In the genomic region with DNA sequence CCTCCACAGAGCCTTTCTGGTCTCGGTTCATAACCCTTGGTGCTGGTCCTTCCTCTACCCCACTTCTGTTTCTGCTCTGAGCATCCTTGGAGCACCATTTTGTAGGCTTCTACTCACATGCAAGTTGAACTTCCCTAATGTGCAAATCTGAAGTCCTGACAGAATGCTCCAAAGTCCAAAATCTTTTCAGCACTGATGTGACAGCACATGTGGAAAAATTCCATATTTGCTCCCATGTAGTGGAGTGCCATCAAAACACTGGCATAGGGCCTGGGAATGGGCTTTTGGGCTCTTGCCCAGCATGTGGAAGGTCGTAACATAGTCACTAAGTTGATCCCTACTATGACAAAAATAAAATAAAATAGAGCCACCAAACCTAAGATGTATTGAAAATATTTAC, we compare ENCODE assay signal across 28 mouse cellular contexts. TPM values are rescaled to one million over a fixed set of nuclear protein-coding genes. Genes with fewer than 3 reads are reported as not detected.
DNase-seq lines count a peak whose midpoint lies in the region; ATAC-seq lines count a peak whose summit lies in the region.
"Had no signal": no experiment of that assay in that cellular context is flagged by ENCODE, and none has a peak within 500 bp of the region (broad histone marks: within the 10 kb centered on the region; RNA-seq: fewer than 3 reads in every experiment).

No protein-coding gene starts in this region.

- ATAC-seq in midbrain, embryonic 11.5 days (ENCODE audit: low FRiP score) = no peak
- ATAC-seq in midbrain, embryonic 14.5 days (ENCODE audit: low FRiP score, low TSS enrichment) = no peak
- ATAC-seq: forebrain, embryonic 15.5 days; hindbrain, embryonic 16.5 days; intestine, embryonic 15.5 days; Patski had no signal

- DNase-seq in adrenal gland, postnatal 14 days = peak; percentile 8
- no peak for DNase-seq in adrenal gland, postnatal 25 days
- DNase-seq in heart, postnatal 4 days = peak; percentile 52
- no peak for DNase-seq in heart, postnatal 36 days
- peak; percentile 26 for DNase-seq in midbrain, embryonic 11.5 days (ENCODE audit: low spot score, missing footprints)
- DNase-seq in midbrain, embryonic 14.5 days = no peak
- DNase-seq: adrenal gland, adult 8-10 months; B cell, adult 2 months; cerebellum, adult 11-12 months; cerebellum, adult 8-10 months; cerebellum, postnatal 36 days; embryo, embryonic 11 days; gastrocnemius, postnatal 25 days; kidney, adult 11 months had no signal

- no peak overlapping the region for H3K4me3 ChIP-seq in midbrain, embryonic 11.5 days (ENCODE audit: low read depth, low read length)
- H3K4me3 ChIP-seq in midbrain, embryonic 14.5 days (replicated peaks; ENCODE audit: low read depth, low read length) = no peak overlapping the region
- H3K4me3 ChIP-seq: embryonic facial prominence, embryonic 10.5 days; embryonic facial prominence, embryonic 13.5 days; erythroblast, embryonic 14.5 days; forebrain, embryonic 12.5 days; forebrain, embryonic 15.5 days; heart, embryonic 12.5 days; heart, embryonic 15.5 days; hindbrain, embryonic 10.5 days; hindbrain, embryonic 13.5 days; intestine, embryonic 15.5 days had no signal

- no peaks in the 10 kb centered on the region for H3K36me3 ChIP-seq in midbrain, embryonic 11.5 days (ENCODE audit: control insufficient read depth, insufficient read depth, low read length)
- no peaks in the 10 kb centered on the region for H3K36me3 ChIP-seq in midbrain, embryonic 14.5 days (ENCODE audit: control insufficient read depth, insufficient read depth, low read length)
- H3K36me3 ChIP-seq: embryonic facial prominence, embryonic 10.5 days; embryonic facial prominence, embryonic 13.5 days; forebrain, embryonic 12.5 days; forebrain, embryonic 15.5 days; G1E; heart, embryonic 12.5 days; heart, embryonic 15.5 days; hindbrain, embryonic 10.5 days; hindbrain, embryonic 13.5 days; intestine, embryonic 15.5 days had no signal

- WGBS in midbrain, embryonic 11.5 days = 81% methylated on average over 2 of the region's 2 CpGs
- 82% methylated on average over 2 of the region's 2 CpGs for WGBS in midbrain, embryonic 14.5 days

- H3K27ac ChIP-seq in midbrain, embryonic 11.5 days (ENCODE audit: low read depth, low read length) = no peak overlapping the region
- no peak overlapping the region for H3K27ac ChIP-seq in midbrain, embryonic 14.5 days (replicated peaks; ENCODE audit: low read depth, low read length)
- H3K27ac ChIP-seq: embryonic facial prominence, embryonic 10.5 days; embryonic facial prominence, embryonic 13.5 days; forebrain, embryonic 12.5 days; forebrain, embryonic 15.5 days; heart, embryonic 15.5 days; hindbrain, embryonic 10.5 days; hindbrain, embryonic 13.5 days; intestine, embryonic 15.5 days had no signal

- H3K9ac ChIP-seq in midbrain, embryonic 11.5 days (ENCODE audit: low read length) = no peak overlapping the region
- no peak overlapping the region for H3K9ac ChIP-seq in midbrain, embryonic 14.5 days (replicated peaks; ENCODE audit: low read length)
- H3K9ac ChIP-seq: embryonic facial prominence, embryonic 13.5 days; forebrain, embryonic 12.5 days; forebrain, embryonic 15.5 days; heart, embryonic 12.5 days; heart, embryonic 15.5 days; hindbrain, embryonic 13.5 days; intestine, embryonic 15.5 days had no signal

- intact Hi-C loops in heart, postnatal 36 days (cut with DNase I) = no loop called here

- H3K9me3 ChIP-seq in midbrain, embryonic 11.5 days (ENCODE audit: control insufficient read depth, low read length) = no peaks in the 10 kb centered on the region
- H3K9me3 ChIP-seq in midbrain, embryonic 14.5 days (ENCODE audit: control insufficient read depth, low read length) = no peaks in the 10 kb centered on the region
- H3K9me3 ChIP-seq: embryonic facial prominence, embryonic 10.5 days; embryonic facial prominence, embryonic 13.5 days; forebrain, embryonic 12.5 days; forebrain, embryonic 15.5 days; heart, embryonic 12.5 days; heart, embryonic 15.5 days; hindbrain, embryonic 10.5 days; hindbrain, embryonic 13.5 days; intestine, embryonic 15.5 days had no signal

- no peak overlapping the region for H3K4me2 ChIP-seq in midbrain, embryonic 11.5 days
- no peak overlapping the region for H3K4me2 ChIP-seq in midbrain, embryonic 14.5 days (ENCODE audit: low read length)
- H3K4me2 ChIP-seq: embryonic facial prominence, embryonic 13.5 days; forebrain, embryonic 12.5 days; forebrain, embryonic 15.5 days; heart, embryonic 12.5 days; heart, embryonic 15.5 days; hindbrain, embryonic 13.5 days; intestine, embryonic 15.5 days had no signal

- no peaks in the 10 kb centered on the region for H3K27me3 ChIP-seq in midbrain, embryonic 11.5 days (ENCODE audit: control insufficient read depth, insufficient read depth, low read length)
- no peaks in the 10 kb centered on the region for H3K27me3 ChIP-seq in midbrain, embryonic 14.5 days (ENCODE audit: control insufficient read depth, insufficient read depth, low read length)
- H3K27me3 ChIP-seq: CH12.LX; embryonic facial prominence, embryonic 13.5 days; forebrain, embryonic 12.5 days; forebrain, embryonic 15.5 days; heart, embryonic 12.5 days; heart, embryonic 15.5 days; hindbrain, embryonic 13.5 days; intestine, embryonic 15.5 days; Patski had no signal

- no peaks in the 10 kb centered on the region for H3K4me1 ChIP-seq in midbrain, embryonic 11.5 days (ENCODE audit: control insufficient read depth, insufficient read depth, low read length)
- H3K4me1 ChIP-seq in midbrain, embryonic 14.5 days (ENCODE audit: control insufficient read depth, insufficient read depth, low read length) = no peaks in the 10 kb centered on the region
- H3K4me1 ChIP-seq: forebrain, embryonic 12.5 days had no signal

RNA-seq across cellular contexts. Expression of a gene that starts 3.8 kb away (rescaled TPM):
- total RNA-seq in adrenal gland, postnatal 14 days (2021) = 48.1 and 52.2 TPM in 2 replicates
- total RNA-seq in adrenal gland, postnatal 25 days (2021) = 32.1 and 44.9 TPM in 2 replicates
- total RNA-seq in heart, postnatal 4 days (2021) = 100 to 1,000 TPM; 120 to 123 TPM
- total RNA-seq in heart, postnatal 36 days (2021) = 10 to 100 TPM; 93.9 to 95.5 TPM
- polyA plus RNA-seq in midbrain, embryonic 11.5 days (2014; fragmentation: Nextera tagmentation; extraction: Ambion mirVana) = 30.6 and 31.7 TPM in 2 replicates
- 9.0 and 22.3 TPM in 2 replicates for polyA plus RNA-seq in midbrain, embryonic 14.5 days (2014; fragmentation: Nextera tagmentation; extraction: Ambion mirVana)
- total RNA-seq: CH12.LX had no signal
- polyA plus RNA-seq: erythroblast, embryonic 14.5 days; G1E had no signal

Comparison
In these comparisons a context has a peak if more than half of its experiments do, and no peak if none do; other contexts are left out.
1. DNase-seq: peak in adrenal gland, postnatal 14 days (single experiment), heart, postnatal 4 days (single experiment) and midbrain, embryonic 11.5 days (single experiment); none in adrenal gland, postnatal 25 days (single experiment), heart, postnatal 36 days (0 of 2) and midbrain, embryonic 14.5 days (single experiment).